ENCODE assay signal across 20 mouse cellular contexts in genomic region chr16:30644981-30645380, GRCm38 (mm10).
"Had no signal": no experiment of that assay in that cellular context is flagged by ENCODE, and none has a peak within 500 bp of the region (broad histone marks: within the 10 kb centered on the region; RNA-seq: fewer than 3 reads in every experiment).

No protein-coding gene starts in this region.

- ATAC-seq: liver, postnatal 0 days; lung, postnatal 0 days; midbrain, embryonic 13.5 days had no signal

- H3K4me2 ChIP-seq: kidney, embryonic 15.5 days; limb, embryonic 12.5 days; limb, embryonic 15.5 days; liver, embryonic 11.5 days; lung, embryonic 14.5 days; midbrain, embryonic 13.5 days; stomach, embryonic 15.5 days had no signal

- H3K36me3 ChIP-seq: kidney, embryonic 15.5 days; limb, embryonic 12.5 days; limb, embryonic 15.5 days; midbrain, embryonic 10.5 days; midbrain, embryonic 13.5 days; stomach, embryonic 15.5 days had no signal

- H3K4me3 ChIP-seq: kidney, embryonic 15.5 days; limb, embryonic 12.5 days; limb, embryonic 15.5 days; megakaryocyte, embryonic 14.5 days; midbrain, embryonic 10.5 days; midbrain, embryonic 13.5 days; stomach, embryonic 15.5 days had no signal

- H3K4me1 ChIP-seq: limb, embryonic 12.5 days; stomach, embryonic 15.5 days had no signal

- H3K27ac ChIP-seq: kidney, embryonic 15.5 days; limb, embryonic 12.5 days; limb, embryonic 15.5 days; liver, embryonic 14.5 days; macrophage; midbrain, embryonic 10.5 days; midbrain, embryonic 13.5 days; stomach, embryonic 15.5 days had no signal

- H3K9me3 ChIP-seq: limb, embryonic 15.5 days; stomach, embryonic 15.5 days had no signal

- H3K27me3 ChIP-seq: kidney, embryonic 15.5 days; limb, embryonic 12.5 days; limb, embryonic 15.5 days; megakaryocyte, embryonic 14.5 days; midbrain, embryonic 13.5 days; stomach, embryonic 15.5 days had no signal

- DNase-seq: kidney, adult 11 months; kidney, adult 8-10 months; kidney, postnatal 10 days; kidney, postnatal 36 days; layer of hippocampus, postnatal 36 days; left cerebral cortex, postnatal 4 days; liver, postnatal 0 days; lung, embryonic 14.5 days; thymus, postnatal 25 days had no signal

- H3K9ac ChIP-seq: kidney, embryonic 15.5 days; limb, embryonic 12.5 days; limb, embryonic 15.5 days; liver, embryonic 14.5 days; liver, postnatal 0 days; lung, embryonic 14.5 days; midbrain, embryonic 13.5 days; stomach, embryonic 15.5 days had no signal
